Mouse (Mus musculus): Measurements from ENCODE around the gene Trim21. TPM values are rescaled to one million over a fixed set of nuclear protein-coding genes. Genes with fewer than 3 reads are reported as not detected.

Trim21 gene
- polyA plus RNA-seq, 1 experiment from 2014 or later = 0.09 TPM

Other genes with a start within 250 kb of the Trim21 start
- 151 and 171 TPM in 2 replicates for gene Rrm1, start 123.8 kb downstream of the Trim21 start, polyA plus RNA-seq (2015; fragmentation: Nextera tagmentation; extraction: Ambion mirVana)
- 0.82 and 0.89 TPM in 2 replicates for gene Olfr543, start 83.8 kb downstream of the Trim21 start, polyA plus RNA-seq (2015; fragmentation: Nextera tagmentation; extraction: Ambion mirVana)
- gene Olfr544, start 77.2 kb downstream of the Trim21 start, polyA plus RNA-seq (2015; fragmentation: Nextera tagmentation; extraction: Ambion mirVana) = 0.16 and 0.30 TPM in 2 replicates
- 0.21 and 0.30 TPM in 2 replicates for gene Olfr545, start 65.9 kb downstream of the Trim21 start, polyA plus RNA-seq (2015; fragmentation: Nextera tagmentation; extraction: Ambion mirVana)
- not detected in 2 replicates for gene Olfr547, start 30.7 kb downstream of the Trim21 start, polyA plus RNA-seq (2015; fragmentation: Nextera tagmentation; extraction: Ambion mirVana)
- gene Olfr548-ps1, start 24.6 kb downstream of the Trim21 start, polyA plus RNA-seq (2015; fragmentation: Nextera tagmentation; extraction: Ambion mirVana) = not detected in 2 replicates
- gene Olfr549, start 15.6 kb downstream of the Trim21 start, polyA plus RNA-seq (2015; fragmentation: Nextera tagmentation; extraction: Ambion mirVana) = not detected in 2 replicates
- gene Olfr550, start 6.0 kb upstream of the Trim21 start, polyA plus RNA-seq (2015; fragmentation: Nextera tagmentation; extraction: Ambion mirVana) = not detected in 2 replicates
- gene Olfr551, start 26.4 kb upstream of the Trim21 start, polyA plus RNA-seq (2015; fragmentation: Nextera tagmentation; extraction: Ambion mirVana) = not detected in 2 replicates
- gene Olfr552, start 32.3 kb upstream of the Trim21 start, polyA plus RNA-seq (2015; fragmentation: Nextera tagmentation; extraction: Ambion mirVana) = not detected in 2 replicates
- not detected in 2 replicates for gene Olfr553, start 52.7 kb upstream of the Trim21 start, polyA plus RNA-seq (2015; fragmentation: Nextera tagmentation; extraction: Ambion mirVana)
- not detected in 2 replicates for gene Olfr554, start 72.9 kb upstream of the Trim21 start, polyA plus RNA-seq (2015; fragmentation: Nextera tagmentation; extraction: Ambion mirVana)
- gene Olfr555, start 93.3 kb upstream of the Trim21 start, polyA plus RNA-seq (2015; fragmentation: Nextera tagmentation; extraction: Ambion mirVana) = not detected in 2 replicates
- gene Olfr556, start 99.4 kb upstream of the Trim21 start, polyA plus RNA-seq (2015; fragmentation: Nextera tagmentation; extraction: Ambion mirVana) = not detected in 2 replicates
- 5.2 and 6.5 TPM in 2 replicates for gene Trim68, start 121.8 kb upstream of the Trim21 start, polyA plus RNA-seq (2015; fragmentation: Nextera tagmentation; extraction: Ambion mirVana)
- gene Olfr557, start 130.4 kb upstream of the Trim21 start, polyA plus RNA-seq (2015; fragmentation: Nextera tagmentation; extraction: Ambion mirVana) = not detected in 2 replicates
- gene Olfr558, start 136.7 kb upstream of the Trim21 start, polyA plus RNA-seq (2015; fragmentation: Nextera tagmentation; extraction: Ambion mirVana) = not detected in 2 replicates
- gene Olfr33, start 153.6 kb upstream of the Trim21 start, polyA plus RNA-seq (2015; fragmentation: Nextera tagmentation; extraction: Ambion mirVana) = not detected in 2 replicates
- not detected in 2 replicates for gene Olfr559, start 162.0 kb upstream of the Trim21 start, polyA plus RNA-seq (2015; fragmentation: Nextera tagmentation; extraction: Ambion mirVana)
- not detected in 2 replicates for gene Olfr560, start 193.9 kb upstream of the Trim21 start, polyA plus RNA-seq (2015; fragmentation: Nextera tagmentation; extraction: Ambion mirVana)
- gene Olfr78, start 194.0 kb upstream of the Trim21 start, polyA plus RNA-seq (2015; fragmentation: Nextera tagmentation; extraction: Ambion mirVana) = not detected in 2 replicates
- not detected in 2 replicates for gene Olfr561, start 205.7 kb upstream of the Trim21 start, polyA plus RNA-seq (2015; fragmentation: Nextera tagmentation; extraction: Ambion mirVana)
- gene Olfr564, start 238.0 kb upstream of the Trim21 start, polyA plus RNA-seq (2015; fragmentation: Nextera tagmentation; extraction: Ambion mirVana) = not detected in 2 replicates